Mouse (Mus musculus) thymus, adult 2 months (tissue): Measurements from ENCODE around the gene Zswim9. TPM values are rescaled to one million over a fixed set of nuclear protein-coding genes. Genes with fewer than 3 reads are reported as not detected.

Source experiments
- polyA plus RNA-seq: library from polyadenylated mRNA; depleted of rRNA; stranded (reverse); fragments of >200 nt; gene quantifications from 2 replicates; pipeline ENCODE4 v1.2.3, GENCODE M21; 2012; rRNA removed

Zswim9 gene
- polyA plus RNA-seq, 1 experiment: 7.8 TPM

Other genes with a start within 250 kb of the Zswim9 start
- 65.6 and 65.7 TPM in 2 replicates for gene Chmp2a, start 243.9 kb downstream of the Zswim9 start, polyA plus RNA-seq
- gene Ube2m, start 240.4 kb downstream of the Zswim9 start, polyA plus RNA-seq: 236 and 244 TPM in 2 replicates
- 3.5 and 4.5 TPM in 2 replicates for gene Mzf1, start 224.0 kb downstream of the Zswim9 start, polyA plus RNA-seq
- not detected in 2 replicates for gene Vmn1r85, start 183.5 kb downstream of the Zswim9 start, polyA plus RNA-seq
- not detected in 2 replicates for gene Vmn1r86, start 158.8 kb downstream of the Zswim9 start, polyA plus RNA-seq
- not detected in 2 replicates for gene Vmn1r87, start 138.6 kb downstream of the Zswim9 start, polyA plus RNA-seq
- gene Vmn1r88, start 119.2 kb downstream of the Zswim9 start, polyA plus RNA-seq: not detected in 2 replicates
- not detected in 2 replicates for gene Vmn1r89, start 65.7 kb downstream of the Zswim9 start, polyA plus RNA-seq
- gene Lig1, start 1.4 kb downstream of the Zswim9 start, polyA plus RNA-seq: 35.8 and 55.2 TPM in 2 replicates
- gene Pla2g4c, start 45.9 kb upstream of the Zswim9 start, polyA plus RNA-seq: 0.70 and 0.74 TPM in 2 replicates
- gene Cabp5, start 119.4 kb upstream of the Zswim9 start, polyA plus RNA-seq: not detected in 2 replicates
- not detected in 2 replicates for gene Bsph1, start 172.1 kb upstream of the Zswim9 start, polyA plus RNA-seq